Mouse (Mus musculus) megakaryocyte, embryonic 14.5 days (primary cell): ENCODE results near the gene Epop.

Source experiments
- FLI1 ChIP-seq: IDR thresholded peaks from 2 replicates; pipeline ENCODE4 v1.6.1; 2012; ENCODE audit warnings: low read length, inconsistent platforms, mixed read lengths
- GATA1 ChIP-seq: IDR thresholded peaks from 3 replicates; pipeline ENCODE4 v1.6.1; 2012; ENCODE audit warnings: mixed read lengths, low read length, inconsistent platforms, borderline replicate concordance

GRCm38 (mm10) chr11:97607056-97607725, 22.3 kb downstream of the Epop start:
- TF ChIP-seq GATA1 (no peak), FLI1 (no peak)
